Mouse (Mus musculus) kidney, embryonic 14.5 days (tissue): ENCODE measurements around the gene Slc12a5. TPM values are rescaled to one million over a fixed set of nuclear protein-coding genes. Genes with fewer than 3 reads are reported as not detected.

Source experiments
- ATAC-seq: fragments of 200-750 bp; cut with Nextera tagmentation; 2 replicates; pipeline ENCODE4 v1.8.0; 2017; ENCODE audit warnings: moderate number of reproducible peaks, mild to moderate bottlenecking, moderate TSS enrichment, moderate library complexity; ENCODE audit not compliant: low FRiP score, low TSS enrichment
- H3K27ac ChIP-seq: fragments of 300-500 bp; sonication (generic); 2 replicates; pipeline ENCODE4 v1.5.1; 2014; ENCODE audit warnings: low read depth, mild to moderate bottlenecking, low read length, moderate library complexity, mixed read lengths
- H3K27me3 ChIP-seq: fragments of 300-500 bp; sonication (generic); 2 replicates; pipeline ENCODE4 v1.6.1; 2014; ENCODE audit warnings: mild to moderate bottlenecking, low read length; ENCODE audit not compliant: control insufficient read depth, insufficient read depth
- H3K36me3 ChIP-seq: fragments of 300-500 bp; sonication (generic); 2 replicates; pipeline ENCODE4 v1.6.1; 2014; ENCODE audit warnings: low read length, mixed read lengths; ENCODE audit not compliant: control insufficient read depth, insufficient read depth
- H3K4me1 ChIP-seq: fragments of 300-500 bp; sonication (generic); 2 replicates; pipeline ENCODE4 v1.6.1; 2014; ENCODE audit warnings: low read length, mixed read lengths; ENCODE audit not compliant: control insufficient read depth, insufficient read depth
- H3K4me2 ChIP-seq: fragments of 300-500 bp; sonication (generic); replicated peaks from 2 replicates; pipeline ENCODE4 v1.6.1; 2014; ENCODE audit warnings: low read depth, mild to moderate bottlenecking, low read length
- H3K4me3 ChIP-seq: fragments of 300-500 bp; sonication (generic); 2 replicates; pipeline ENCODE4 v1.5.1; 2014; ENCODE audit warnings: mild to moderate bottlenecking, low read length
- H3K9ac ChIP-seq: fragments of 300-500 bp; sonication (generic); 2 replicates; pipeline ENCODE4 v1.6.1; 2014; ENCODE audit warnings: low read depth, mild to moderate bottlenecking, low read length, moderate library complexity
- H3K9me3 ChIP-seq: fragments of 300-500 bp; sonication (generic); 2 replicates; pipeline ENCODE4 v1.6.1; 2016; ENCODE audit warnings: low read length; ENCODE audit not compliant: control insufficient read depth
- WGBS: fragments of 180-500 bp; shearing (Covaris S2); extraction: QIAGEN DNeasy Blood & Tissue Kit; methylation state at CpG from one replicate; pipeline ENCODE4 v1.1.7; 2014; 5-methylcytosine and 5-hydroxymethylcytosine counted together
- polyA plus RNA-seq: library from polyadenylated mRNA; unstranded; fragments of >200 nt; fragmentation: Nextera tagmentation; extraction: Ambion mirVana; gene quantifications from 2 replicates; pipeline ENCODE4 v1.2.1, GENCODE M21; 2014

Gene Slc12a5
- polyA plus RNA-seq, 1 experiment from 2014 or later, result 1.5 TPM

- H3K4me2 ChIP-seq, result no peak overlapping the region
- 95% methylated on average over 13 of the region's 13 CpGs for WGBS
- peaks cover 82% of the 10 kb centered on the region for H3K36me3 ChIP-seq
These were observed 41.4 kb downstream of the Slc12a5 start for GRCm38 (mm10) chr2:165001958-165002357.

DNA sequence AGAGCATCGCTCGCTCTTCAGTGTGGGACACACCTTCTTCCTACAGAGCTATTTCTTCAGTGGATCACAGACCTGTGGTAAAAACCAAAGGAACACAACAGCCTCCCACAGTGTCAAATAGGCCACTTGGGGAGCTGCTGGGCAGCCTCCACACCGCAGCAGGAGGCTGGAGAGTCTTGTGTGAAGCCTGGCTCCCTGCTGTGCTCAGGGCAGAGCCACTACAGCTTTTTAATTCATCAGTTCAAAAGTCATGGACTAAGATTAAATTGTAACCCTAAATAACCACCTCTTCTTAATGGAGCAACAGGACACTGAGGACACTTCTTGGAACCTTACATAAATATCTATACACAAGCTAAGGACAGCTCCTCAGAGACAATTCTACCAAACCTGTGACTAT lies 42.5 kb downstream of the Slc12a5 start:
- peaks cover 14% of the 10 kb centered on the region for H3K27me3 ChIP-seq
- peaks cover 7% of the 10 kb centered on the region for H3K4me1 ChIP-seq
- no peak overlapping the region for H3K4me3 ChIP-seq
- no peak overlapping the region for H3K27ac ChIP-seq
- 88% methylated on average over 3 of the region's 3 CpGs for WGBS
- no peak overlapping the region for H3K9ac ChIP-seq
- no peak overlapping the region for H3K4me2 ChIP-seq
- ATAC-seq, result no peak
- H3K9me3 ChIP-seq, result no peaks in the 10 kb centered on the region
- peaks cover 94% of the 10 kb centered on the region for H3K36me3 ChIP-seq

More at GRCm38 (mm10) chr2:165001958-165002357, 41.4 kb downstream of the Slc12a5 start:
- H3K9ac ChIP-seq, result no peak overlapping the region
- H3K4me3 ChIP-seq, result no peak overlapping the region
- H3K27ac ChIP-seq, result no peak overlapping the region
- H3K27me3 ChIP-seq, result peaks cover 25% of the 10 kb centered on the region
- no peaks in the 10 kb centered on the region for H3K9me3 ChIP-seq
- peaks cover 16% of the 10 kb centered on the region for H3K4me1 ChIP-seq
- ATAC-seq, result no peak

GRCm38 (mm10) chr2:165004237-165004636 lies 43.6 kb downstream of the Slc12a5 start:
- no peaks in the 10 kb centered on the region for H3K9me3 ChIP-seq
- no peak overlapping the region for H3K27ac ChIP-seq
- H3K4me1 ChIP-seq, result no peaks in the 10 kb centered on the region
- ATAC-seq, result no peak
- H3K4me2 ChIP-seq, result no peak overlapping the region
- peaks cover 98% of the 10 kb centered on the region for H3K36me3 ChIP-seq
- H3K4me3 ChIP-seq, result no peak overlapping the region
- H3K9ac ChIP-seq, result no peak overlapping the region
- H3K27me3 ChIP-seq, result peaks cover 2% of the 10 kb centered on the region; the same call in 1 of the 2 replicates
- WGBS, result 90% methylated on average over 10 of the region's 10 CpGs

GRCm38 (mm10) chr2:165006813-165007212 lies 46.2 kb downstream of the Slc12a5 start:
- Histone ChIP-seq H3K4me1 (no peaks in the 10 kb centered on the region), H3K4me3 (no peak overlapping the region), H3K27me3 (no peaks in the 10 kb centered on the region), H3K36me3 (peaks cover 99% of the 10 kb centered on the region), H3K27ac (no peak overlapping the region), H3K4me2 (no peak overlapping the region), H3K9ac (no peak overlapping the region), H3K9me3 (no peaks in the 10 kb centered on the region)
- WGBS, result 93% methylated on average over 4 of the region's 4 CpGs
- ATAC-seq, result no peak

GRCm38 (mm10) chr2:165007986-165008385 lies 47.4 kb downstream of the Slc12a5 start:
- H3K36me3 ChIP-seq, result peaks cover 99% of the 10 kb centered on the region
- no peaks in the 10 kb centered on the region for H3K4me1 ChIP-seq
- no peaks in the 10 kb centered on the region for H3K9me3 ChIP-seq
- no peak overlapping the region for H3K4me3 ChIP-seq
- H3K4me2 ChIP-seq, result no peak overlapping the region
- no peak overlapping the region for H3K27ac ChIP-seq
- H3K27me3 ChIP-seq, result no peaks in the 10 kb centered on the region
- H3K9ac ChIP-seq, result no peak overlapping the region
- WGBS, result 100% methylated on average over 1 of the region's 1 CpGs
- ATAC-seq, result no peak

DNA sequence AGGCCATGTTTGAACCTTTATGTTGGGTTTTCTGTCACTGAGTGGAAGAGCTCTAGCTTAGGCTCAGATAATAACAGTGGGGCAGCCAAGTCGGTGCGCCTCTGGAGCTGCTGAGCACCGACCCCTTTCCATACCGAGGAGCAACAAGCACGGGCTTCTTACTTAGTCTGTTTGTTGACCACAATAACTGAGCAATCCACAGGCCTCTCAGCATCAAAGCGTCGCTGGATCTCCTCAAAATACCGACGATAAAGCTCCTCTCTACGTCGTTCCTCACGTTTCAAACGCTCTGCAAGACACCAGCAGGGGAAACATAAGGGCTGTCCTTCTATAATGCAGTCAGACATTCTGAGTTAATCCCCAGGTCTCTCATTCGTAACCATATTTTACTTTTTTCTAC lies 48.6 kb downstream of the Slc12a5 start:
- Histone ChIP-seq H3K27me3 (no peaks in the 10 kb centered on the region), H3K4me2 (no peak overlapping the region), H3K36me3 (peaks cover 90% of the 10 kb centered on the region), H3K4me1 (no peaks in the 10 kb centered on the region), H3K4me3 (no peak overlapping the region), H3K9me3 (no peaks in the 10 kb centered on the region), H3K9ac (no peak overlapping the region), H3K27ac (no peak overlapping the region)
- ATAC-seq, result no peak
- 93% methylated on average over 14 of the region's 14 CpGs for WGBS

- no peak overlapping the region for H3K4me3 ChIP-seq
- no peak overlapping the region for H3K4me2 ChIP-seq
- H3K36me3 ChIP-seq, result peaks cover 86% of the 10 kb centered on the region
- H3K9me3 ChIP-seq, result no peaks in the 10 kb centered on the region
- no peaks in the 10 kb centered on the region for H3K4me1 ChIP-seq
- no peaks in the 10 kb centered on the region for H3K27me3 ChIP-seq
- no peak overlapping the region for H3K27ac ChIP-seq
- no peak overlapping the region for H3K9ac ChIP-seq
- ATAC-seq, result no peak
- WGBS, result 95% methylated on average over 2 of the region's 2 CpGs
These were observed 49.0 kb downstream of the Slc12a5 start for GRCm38 (mm10) chr2:165009581-165009980.

- no peak overlapping the region for H3K9ac ChIP-seq
- no peak for ATAC-seq
- H3K9me3 ChIP-seq, result no peaks in the 10 kb centered on the region
- H3K36me3 ChIP-seq, result peaks cover 78% of the 10 kb centered on the region
- H3K27ac ChIP-seq, result no peak overlapping the region
- H3K27me3 ChIP-seq, result no peaks in the 10 kb centered on the region
- H3K4me1 ChIP-seq, result no peaks in the 10 kb centered on the region
- no peak overlapping the region for H3K4me3 ChIP-seq
- WGBS, result 72% methylated on average over 10 of the region's 10 CpGs
- H3K4me2 ChIP-seq, result no peak overlapping the region
These were observed 49.7 kb downstream of the Slc12a5 start for GRCm38 (mm10) chr2:165010351-165010750.

DNA sequence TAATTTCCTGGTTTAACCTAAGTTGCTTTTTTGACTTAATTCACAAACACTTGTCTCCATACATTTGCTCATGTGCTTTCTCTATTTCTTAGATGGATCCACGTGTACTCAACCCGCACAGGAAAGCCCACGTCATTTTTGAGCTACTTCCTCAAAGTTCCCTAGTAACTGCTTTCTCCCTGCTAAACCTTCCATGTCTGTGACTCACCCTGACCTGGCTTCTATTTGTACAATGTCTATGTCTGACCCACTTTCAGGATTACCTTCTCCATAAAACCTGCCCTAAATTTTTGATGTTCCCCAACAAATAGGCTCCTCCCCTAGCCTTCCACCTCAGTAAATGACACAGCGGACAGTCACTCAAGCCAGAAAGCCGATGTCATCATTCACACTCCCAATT lies 54.3 kb downstream of the Slc12a5 start:
- Histone ChIP-seq H3K4me2 (no peak overlapping the region), H3K27me3 (no peaks in the 10 kb centered on the region), H3K9ac (no peak overlapping the region), H3K36me3 (peaks cover 54% of the 10 kb centered on the region), H3K27ac (no peak overlapping the region), H3K4me1 (no peaks in the 10 kb centered on the region), H3K9me3 (no peaks in the 10 kb centered on the region), H3K4me3 (no peak overlapping the region)
- no peak for ATAC-seq
- WGBS, result 96% methylated on average over 5 of the region's 5 CpGs
